Mouse (Mus musculus): ENCODE data around the gene Ikzf1.

GRCm38 (mm10) chr11:11808820-11809403, 124.1 kb downstream of the Ikzf1 start, which contains the start of gene Fignl1:
- TF ChIP-seq CTCF (IDR thresholded peaks at IDR 0.05; ENCODE audit: low read depth) (peak; percentile 41; the same call in 1 of the 2 replicates), EP300 (optimal IDR thresholded peaks at IDR 0.05) (no peak)
